Mouse (Mus musculus): Measurements from ENCODE around the gene Ccdc194.
A peak's percentile ranks its signal among the peaks of the same experiment; 100 is the strongest.

The Ccdc194 gene

GRCm38 (mm10) chr8:71474785-71475701 lies 50.5 kb downstream of the Ccdc194 start:
- peak; percentile 76 for DNase-seq

- DNase-seq: peak; percentile 61
These were observed 51.2 kb downstream of the Ccdc194 start for GRCm38 (mm10) chr8:71474344-71474743.

DNA sequence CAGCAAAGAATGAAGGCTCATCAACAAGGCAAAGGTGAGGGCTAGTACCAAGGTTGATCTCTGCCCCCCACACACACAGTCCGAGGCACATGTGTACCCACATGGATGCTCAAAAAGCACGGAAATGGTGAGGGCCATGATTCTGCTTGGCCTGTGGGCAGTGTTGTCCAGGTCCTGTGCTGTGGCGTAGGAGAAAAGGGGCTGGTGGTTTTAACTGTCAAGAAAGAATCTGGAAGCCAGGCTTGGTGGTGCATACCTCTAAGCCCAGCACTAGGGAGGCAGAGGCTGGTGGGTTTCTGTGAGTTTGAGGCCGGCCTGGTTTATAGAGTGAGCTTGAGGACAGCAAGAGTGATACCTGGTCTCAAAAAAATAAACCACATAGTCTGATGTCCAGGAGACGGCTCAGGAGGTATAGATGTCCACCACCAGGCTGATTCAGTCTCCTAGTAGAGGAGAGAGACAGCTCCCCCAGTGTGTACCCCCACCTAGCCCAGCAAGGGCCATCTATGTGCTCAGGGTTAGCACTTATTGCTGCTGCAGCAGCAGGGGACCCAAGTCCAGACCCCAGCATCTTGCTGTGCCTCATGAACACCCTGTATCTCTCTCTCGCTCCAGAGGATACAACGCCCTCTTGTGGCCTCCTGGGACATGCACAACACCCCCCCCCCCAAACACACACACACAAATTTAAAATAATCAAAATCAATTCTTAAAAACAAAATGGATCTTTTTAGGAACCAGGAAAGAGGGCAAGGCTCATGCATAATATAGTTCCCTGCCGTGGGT lies 52.7 kb downstream of the Ccdc194 start:
- peak; percentile 17 for DNase-seq

- peak; percentile 36 for DNase-seq
These were observed 53.6 kb downstream of the Ccdc194 start for GRCm38 (mm10) chr8:71471861-71472260.

GRCm38 (mm10) chr8:71470913-71471255 lies 54.6 kb downstream of the Ccdc194 start:
- no peak for DNase-seq

- DNase-seq: peak; percentile 62
These were observed 55.2 kb downstream of the Ccdc194 start for GRCm38 (mm10) chr8:71470146-71470912.
